Mouse (Mus musculus) hindbrain, embryonic 15.5 days (tissue): ENCODE measurements at regions not wholly inside any gene's neighbourhood (a gene's known extent, or its start where the extent isn't known, plus 50 kb on each side); places are given as distances from the start of the nearest gene placed in this dataset.

Experiments used
- ATAC-seq: fragments of 200-750 bp; cut with Nextera tagmentation; 2 replicates; pipeline ENCODE4 v1.8.0; 2017; ENCODE audit warnings: low read depth, moderate number of reproducible peaks, moderate TSS enrichment; ENCODE audit not compliant: low FRiP score
- H3K27ac ChIP-seq: fragments of 300-500 bp; sonication (generic); replicated peaks from 2 replicates; pipeline ENCODE4 v1.5.1; 2015; ENCODE audit warnings: mild to moderate bottlenecking, inconsistent platforms
- H3K27me3 ChIP-seq: fragments of 300-500 bp; sonication (generic); 2 replicates; pipeline ENCODE4 v1.6.1; 2015; ENCODE audit warnings: control low read depth, inconsistent platforms
- H3K36me3 ChIP-seq: fragments of 300-500 bp; sonication (generic); 2 replicates; pipeline ENCODE4 v1.6.1; 2015; ENCODE audit warnings: control low read depth, inconsistent platforms
- H3K4me1 ChIP-seq: fragments of 300-500 bp; sonication (generic); replicated peaks from 2 replicates; pipeline ENCODE4 v1.6.1; 2015; ENCODE audit warnings: control low read depth, inconsistent platforms
- H3K4me2 ChIP-seq: fragments of 300-500 bp; sonication (generic); 2 replicates; pipeline ENCODE4 v1.6.1; 2015; ENCODE audit warnings: moderate library complexity, mild to moderate bottlenecking, inconsistent platforms
- H3K4me3 ChIP-seq: fragments of 300-500 bp; sonication (generic); 2 replicates; pipeline ENCODE4 v1.5.1; 2015; ENCODE audit warnings: mild to moderate bottlenecking, inconsistent platforms
- H3K9ac ChIP-seq: fragments of 300-500 bp; sonication (generic); 2 replicates; pipeline ENCODE4 v1.6.1; 2015; ENCODE audit warnings: inconsistent platforms
- H3K9me3 ChIP-seq: fragments of 300-500 bp; sonication (generic); 2 replicates; pipeline ENCODE4 v1.6.1; 2016; ENCODE audit warnings: control low read depth, inconsistent platforms
- WGBS: fragments of 180-500 bp; shearing (Covaris S2); methylation state at CpG from one replicate; pipeline ENCODE4 v1.1.7; 2015; 5-methylcytosine and 5-hydroxymethylcytosine counted together

DNA sequence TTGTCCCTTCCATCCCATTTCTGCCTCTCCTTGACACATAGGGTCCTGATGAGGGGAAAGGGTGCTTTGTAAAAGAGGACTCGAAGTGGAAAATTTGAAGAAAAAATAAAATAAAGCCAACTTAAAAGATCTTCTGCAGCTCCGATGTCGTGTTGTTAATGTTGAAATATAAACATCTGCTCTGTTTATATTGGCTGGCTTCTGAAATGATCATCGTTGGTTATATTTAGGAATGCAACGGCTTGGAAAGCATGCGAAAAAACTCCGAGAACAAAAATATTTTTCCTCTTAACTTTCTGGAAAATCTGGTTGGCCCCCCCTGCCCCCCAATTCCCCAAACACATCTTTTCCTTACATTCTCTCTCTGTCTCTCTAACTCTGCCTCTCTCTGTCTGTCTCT is 68.3 kb upstream of the Picalm start:
- H3K27me3 ChIP-seq: no peaks in the 10 kb centered on the region
- H3K4me2 ChIP-seq: no peak overlapping the region
- H3K9ac ChIP-seq: no peak overlapping the region
- no peak overlapping the region for H3K4me3 ChIP-seq
- H3K9me3 ChIP-seq: no peaks in the 10 kb centered on the region
- 87% methylated on average over 7 of the region's 7 CpGs for WGBS
- ATAC-seq: no peak
- H3K4me1 ChIP-seq: no peaks in the 10 kb centered on the region
- no peaks in the 10 kb centered on the region for H3K36me3 ChIP-seq
- no peak overlapping the region for H3K27ac ChIP-seq

DNA sequence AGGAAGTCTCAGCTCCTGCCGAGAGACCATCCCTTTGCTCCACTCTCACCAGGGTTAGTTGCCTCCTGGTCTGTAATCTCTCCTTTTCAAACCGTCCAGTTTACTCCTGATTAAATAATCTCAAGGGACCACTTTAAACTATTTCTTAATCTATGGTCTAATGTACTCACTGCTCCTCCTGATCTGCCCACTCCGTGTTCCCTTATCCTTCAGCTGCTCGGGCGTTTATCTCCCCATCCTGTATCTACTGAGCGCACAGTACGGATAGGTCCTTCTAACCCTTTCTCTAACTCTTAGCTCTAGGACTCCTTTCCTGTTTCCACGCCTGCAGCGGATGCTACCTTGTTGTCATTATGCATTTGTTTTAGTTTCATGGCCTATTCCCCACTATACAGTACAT is 67.1 kb upstream of the Picalm start:
- Histone ChIP-seq H3K9me3 (no peaks in the 10 kb centered on the region), H3K27me3 (no peaks in the 10 kb centered on the region), H3K4me2 (no peak overlapping the region), H3K36me3 (no peaks in the 10 kb centered on the region), H3K4me1 (no peaks in the 10 kb centered on the region), H3K9ac (no peak overlapping the region), H3K4me3 (no peak overlapping the region), H3K27ac (no peak overlapping the region)
- 82% methylated on average over 9 of the region's 9 CpGs for WGBS
- no peak for ATAC-seq

- Histone ChIP-seq H3K4me2 (no peak overlapping the region), H3K9me3 (no peaks in the 10 kb centered on the region), H3K9ac (no peak overlapping the region), H3K4me3 (no peak overlapping the region), H3K27me3 (no peaks in the 10 kb centered on the region), H3K4me1 (no peaks in the 10 kb centered on the region), H3K36me3 (no peaks in the 10 kb centered on the region), H3K27ac (no peak overlapping the region)
- no peak for ATAC-seq
- WGBS: 96% methylated on average over 1 of the region's 1 CpGs
Measured at GRCm38 (mm10) chr7:90064198-90064597, 65.8 kb upstream of the Picalm start.

DNA sequence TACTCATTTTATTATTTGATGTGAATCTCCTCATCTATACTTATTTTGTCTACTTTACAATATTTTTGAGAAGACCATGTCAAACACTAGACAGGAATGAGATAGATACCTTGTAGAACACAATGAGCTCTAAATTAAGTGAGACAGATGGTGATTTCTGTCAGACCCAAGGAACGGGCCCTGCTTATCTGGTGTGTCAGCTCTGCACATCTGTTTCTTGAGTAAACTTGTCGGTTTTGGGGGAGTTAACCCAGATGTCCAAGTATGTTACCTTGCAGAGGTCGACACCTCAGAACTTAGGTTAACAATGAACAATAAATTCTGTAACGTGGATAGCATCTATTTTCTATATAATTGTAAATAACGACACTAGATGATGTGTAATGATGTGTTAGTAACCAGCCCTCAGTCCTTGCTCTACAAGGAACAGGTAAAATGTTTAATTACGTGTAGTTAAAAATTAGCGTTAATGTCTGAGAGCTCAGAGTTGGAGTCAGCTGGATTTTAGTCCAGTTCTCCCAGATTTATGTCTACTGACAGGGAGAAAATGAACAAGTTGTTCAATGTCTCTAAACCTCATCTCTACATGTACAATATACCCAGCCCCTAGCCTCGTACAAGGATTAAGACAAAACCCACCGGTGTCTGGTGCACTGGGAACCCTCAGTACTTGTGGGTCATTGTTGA is 64.6 kb upstream of the Picalm start:
- Histone ChIP-seq H3K4me2 (no peak overlapping the region), H3K4me3 (no peak overlapping the region), H3K27ac (no peak overlapping the region), H3K4me1 (no peaks in the 10 kb centered on the region), H3K9ac (no peak overlapping the region), H3K9me3 (no peaks in the 10 kb centered on the region), H3K36me3 (no peaks in the 10 kb centered on the region), H3K27me3 (no peaks in the 10 kb centered on the region)
- whole genome bisulfite sequencing: 86% methylated on average over 9 of the region's 9 CpGs
- no peak for ATAC-seq

GRCm38 (mm10) chr7:90066275-90066674 is 63.7 kb upstream of the Picalm start:
- no peak for ATAC-seq
- WGBS: 88% methylated on average over 5 of the region's 5 CpGs
- no peak overlapping the region for H3K27ac ChIP-seq

GRCm38 (mm10) chr7:90067961-90068665 is 61.9 kb upstream of the Picalm start:
- Histone ChIP-seq H3K4me1 (no peaks in the 10 kb centered on the region), H3K4me2 (no peak overlapping the region), H3K36me3 (no peaks in the 10 kb centered on the region), H3K27ac (no peak overlapping the region), H3K9me3 (no peaks in the 10 kb centered on the region), H3K27me3 (no peaks in the 10 kb centered on the region), H3K4me3 (no peak overlapping the region), H3K9ac (no peak overlapping the region)
- ATAC-seq: no peak
- WGBS: 77% methylated on average over 3 of the region's 3 CpGs

More at GRCm38 (mm10) chr7:90066275-90066674, 63.7 kb upstream of the Picalm start:
- no peak overlapping the region for H3K9ac ChIP-seq
- H3K4me2 ChIP-seq: no peak overlapping the region
- no peaks in the 10 kb centered on the region for H3K9me3 ChIP-seq
- no peaks in the 10 kb centered on the region for H3K27me3 ChIP-seq
- no peak overlapping the region for H3K4me3 ChIP-seq
- no peaks in the 10 kb centered on the region for H3K4me1 ChIP-seq
- H3K36me3 ChIP-seq: no peaks in the 10 kb centered on the region

- Histone ChIP-seq H3K36me3 (no peaks in the 10 kb centered on the region), H3K4me3 (no peak overlapping the region), H3K27me3 (no peaks in the 10 kb centered on the region), H3K4me1 (no peaks in the 10 kb centered on the region), H3K27ac (no peak overlapping the region), H3K9me3 (no peaks in the 10 kb centered on the region), H3K9ac (no peak overlapping the region), H3K4me2 (no peak overlapping the region)
- 83% methylated on average over 7 of the region's 7 CpGs for WGBS
- no peak for ATAC-seq
Measured at GRCm38 (mm10) chr7:90070267-90070666, 59.7 kb upstream of the Picalm start.

DNA sequence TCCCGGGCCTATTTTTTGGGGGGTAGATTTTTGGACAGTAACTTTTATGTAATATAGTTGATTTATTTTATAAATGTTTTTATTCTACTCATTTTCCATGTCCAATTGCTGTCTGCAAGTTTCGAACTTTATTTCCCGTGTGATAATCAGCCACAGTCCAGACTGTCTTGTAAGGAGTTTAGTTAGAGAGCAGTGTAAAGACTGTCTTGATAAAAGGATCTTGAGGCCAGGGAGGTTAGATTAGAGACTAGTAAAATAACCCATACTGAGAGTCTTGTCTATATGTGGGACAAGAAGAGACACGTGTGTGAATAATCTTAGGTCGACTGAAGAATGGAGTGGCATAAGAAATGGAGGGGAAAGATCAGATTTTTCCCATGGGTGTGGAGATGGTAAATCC is 56.1 kb upstream of the Picalm start:
- Histone ChIP-seq H3K4me1 (no peaks in the 10 kb centered on the region), H3K9me3 (no peaks in the 10 kb centered on the region), H3K27ac (no peak overlapping the region), H3K9ac (no peak overlapping the region), H3K36me3 (no peaks in the 10 kb centered on the region), H3K4me2 (no peak overlapping the region), H3K27me3 (no peaks in the 10 kb centered on the region), H3K4me3 (no peak overlapping the region)
- 91% methylated on average over 5 of the region's 5 CpGs for WGBS
- no peak for ATAC-seq

- Histone ChIP-seq H3K9me3 (no peaks in the 10 kb centered on the region), H3K4me1 (no peaks in the 10 kb centered on the region), H3K27me3 (no peaks in the 10 kb centered on the region), H3K9ac (no peak overlapping the region), H3K4me2 (no peak overlapping the region), H3K36me3 (no peaks in the 10 kb centered on the region), H3K4me3 (no peak overlapping the region), H3K27ac (no peak overlapping the region)
- 73% methylated on average over 2 of the region's 2 CpGs for WGBS
- ATAC-seq: no peak
Measured at GRCm38 (mm10) chr7:90074592-90074991, 55.4 kb upstream of the Picalm start.

GRCm38 (mm10) chr7:90077565-90077964 is 52.4 kb upstream of the Picalm start:
- no peaks in the 10 kb centered on the region for H3K27me3 ChIP-seq
- H3K36me3 ChIP-seq: no peaks in the 10 kb centered on the region
- no peak for ATAC-seq
- H3K4me3 ChIP-seq: no peak overlapping the region
- no peaks in the 10 kb centered on the region for H3K4me1 ChIP-seq
- no peak overlapping the region for H3K27ac ChIP-seq
- no peak overlapping the region for H3K9ac ChIP-seq
- no peaks in the 10 kb centered on the region for H3K9me3 ChIP-seq
- H3K4me2 ChIP-seq: no peak overlapping the region
- 89% methylated on average over 2 of the region's 2 CpGs for WGBS

DNA sequence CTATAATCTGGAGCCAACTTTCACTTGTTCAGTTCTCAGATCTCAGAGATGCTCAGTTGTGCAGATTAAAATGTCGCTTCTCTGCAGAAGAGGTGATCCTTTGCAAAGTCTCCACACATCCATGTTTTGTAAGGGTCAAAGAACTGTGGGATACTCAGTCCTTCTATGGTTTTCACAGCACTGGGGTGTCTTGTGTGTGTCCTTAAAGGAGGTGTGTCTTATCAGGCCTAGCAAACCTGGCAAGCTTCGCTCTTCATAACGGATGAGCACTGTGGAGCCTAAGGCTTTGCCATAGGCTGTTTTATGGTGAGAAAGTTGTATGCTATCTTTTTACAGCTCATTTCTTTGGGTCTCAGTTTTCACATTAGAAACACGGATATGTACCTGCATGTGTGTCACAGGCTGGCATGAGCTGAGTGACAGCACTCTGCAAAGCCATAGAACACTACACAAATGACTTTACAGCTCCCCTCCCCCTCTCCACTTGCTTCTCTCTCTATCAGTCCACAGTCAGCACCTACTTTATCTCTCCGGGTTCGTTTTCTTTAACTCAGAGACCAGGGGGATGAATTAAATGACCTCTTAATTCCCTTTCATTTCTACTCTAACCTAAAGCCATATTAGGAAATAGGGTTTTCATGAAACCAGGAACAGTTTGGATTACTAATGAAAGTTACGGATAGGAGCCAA is 49.8 kb upstream of the Picalm start:
- Histone ChIP-seq H3K4me3 (no peak overlapping the region), H3K36me3 (no peaks in the 10 kb centered on the region), H3K4me1 (no peaks in the 10 kb centered on the region), H3K4me2 (no peak overlapping the region), H3K9ac (no peak overlapping the region), H3K27ac (no peak overlapping the region), H3K9me3 (no peaks in the 10 kb centered on the region), H3K27me3 (no peaks in the 10 kb centered on the region)
- 82% methylated on average over 7 of the region's 7 CpGs for WGBS
- ATAC-seq: no peak
